Mouse (Mus musculus) G1E (cell line): ENCODE results near the gene Ncoa4.
"Not testable (repeated sequence)": the region's sequence is repeated elsewhere in the genome, so short reads cannot be mapped to it uniquely, and the experiment has no call there.

Experiments
- CTCF ChIP-seq: IDR thresholded peaks from 2 replicates; pipeline ENCODE4 v1.5.1; 2012; ENCODE audit warnings: low read depth, low read length, inconsistent platforms, mixed read lengths
- GATA1 ChIP-seq: IDR thresholded peaks from 2 replicates; pipeline ENCODE4 v1.6.1; 2012; ENCODE audit warnings: borderline replicate concordance, low read length, inconsistent platforms, mixed read lengths
- POLR2AphosphoS5 ChIP-seq: IDR thresholded peaks from 2 replicates; pipeline ENCODE4 v1.6.1; 2012; ENCODE audit warnings: low read depth, low read length, inconsistent platforms; ENCODE audit not compliant: insufficient replicate concordance
- TAL1 ChIP-seq: conservative IDR thresholded peaks from 2 replicates; pipeline ENCODE4 v1.6.1; 2012; ENCODE audit warnings: low read depth, low read length, inconsistent platforms, mixed read lengths

GRCm38 (mm10) chr14:32176590-32176989, 16.9 kb downstream of the Ncoa4 start:
- TF ChIP-seq CTCF, POLR2AphosphoS5, GATA1, TAL1: not testable (repeated sequence)
